Mouse (Mus musculus): Measurements from ENCODE around the gene Zfp36.

Zfp36 gene

DNA sequence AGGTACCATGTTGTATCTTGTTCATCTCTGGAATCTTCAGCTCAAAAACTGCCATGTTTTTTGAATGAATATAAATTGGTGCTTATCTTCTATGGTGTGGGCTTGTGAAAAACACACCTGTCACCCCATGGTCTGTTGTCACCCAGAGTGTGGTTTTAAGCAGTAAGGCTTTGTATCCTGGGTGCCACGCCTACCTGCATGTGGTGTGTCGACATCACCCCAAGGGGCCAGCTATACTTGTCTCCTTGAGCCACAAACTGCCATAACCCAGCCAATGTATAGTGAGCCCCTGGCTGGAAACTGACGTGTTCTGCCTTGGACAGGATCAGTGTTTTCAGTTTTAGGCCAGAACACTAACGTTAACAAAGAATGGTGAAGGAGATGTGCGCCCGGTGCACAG is 4.1 kb upstream of the Zfp36 start:
- no peak for DNase-seq (ENCODE audit: low read depth, low spot score)

DNA sequence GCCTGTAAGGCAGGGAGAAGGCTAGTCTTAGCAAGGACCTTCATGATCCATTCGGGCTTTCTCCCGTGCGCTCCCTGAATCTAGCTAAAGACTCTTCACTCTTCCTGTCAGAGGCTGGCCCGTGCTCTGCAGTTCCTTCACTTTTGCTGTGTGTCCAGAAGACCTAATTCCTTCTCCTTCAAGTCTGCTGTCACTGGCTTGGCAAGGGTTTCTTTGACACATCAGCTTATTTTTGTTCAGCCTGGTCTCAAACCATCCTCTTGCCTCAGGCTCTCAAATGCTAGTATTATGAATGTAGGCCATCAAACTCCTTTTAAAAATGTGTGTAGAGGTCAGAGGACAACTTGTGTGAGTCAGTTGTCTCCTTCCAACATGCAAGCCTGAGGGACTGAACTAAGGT is 3.6 kb upstream of the Zfp36 start:
- no peak for DNase-seq (ENCODE audit: low read depth, low spot score)

DNA sequence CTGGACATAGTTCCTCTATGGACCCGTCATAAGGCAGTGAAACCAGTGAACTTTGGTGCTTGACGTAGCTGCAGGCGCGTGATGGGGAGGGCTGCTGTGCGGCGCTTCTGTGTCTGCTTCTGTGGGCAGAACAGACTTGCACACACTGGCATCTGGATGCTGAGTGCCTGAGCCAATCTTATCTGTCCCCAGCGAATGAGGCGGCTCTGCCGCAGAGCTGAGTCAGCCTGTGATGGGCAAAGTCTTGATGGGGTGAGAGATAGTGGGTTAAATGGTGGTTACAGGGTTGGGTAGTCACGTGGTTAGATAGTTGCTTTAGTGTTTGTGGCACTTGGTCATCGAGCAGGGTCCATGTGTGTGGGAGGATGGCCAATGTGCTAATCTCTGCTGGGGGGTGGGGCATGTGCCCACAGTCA is 2.9 kb upstream of the Zfp36 start:
- peak; percentile 87 for DNase-seq (ENCODE audit: low read depth, low spot score)

DNA sequence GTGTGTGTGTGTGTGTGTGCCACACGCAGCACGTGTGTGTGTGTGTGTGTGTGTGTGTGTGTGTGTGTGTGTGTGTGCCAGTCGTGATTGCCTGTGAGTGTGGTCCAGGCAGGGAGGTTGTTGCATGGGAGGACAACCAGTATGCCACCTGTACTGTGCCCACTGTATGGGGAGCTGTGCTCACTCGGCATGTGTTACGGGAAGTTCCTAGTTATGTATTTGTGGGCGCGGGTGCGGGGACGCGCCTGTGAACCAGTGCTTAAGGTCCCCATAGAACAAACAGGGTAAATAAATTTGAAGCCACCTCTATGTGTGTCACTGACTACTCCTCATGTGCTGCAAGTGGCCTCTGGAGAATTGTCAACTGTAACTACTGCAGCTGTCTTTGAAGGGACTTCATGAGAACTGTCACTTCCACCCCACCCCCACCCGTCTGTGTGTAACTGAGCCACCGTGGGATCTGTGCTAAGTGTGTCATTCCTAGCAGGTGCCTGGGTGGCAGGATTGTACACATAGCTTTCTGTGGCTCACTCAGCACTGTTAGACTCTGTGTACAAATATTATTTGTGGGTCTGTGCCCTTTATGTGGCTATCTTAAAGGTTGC is 2.4 kb upstream of the Zfp36 start:
- DNase-seq (ENCODE audit: low read depth, low spot score): peak; percentile 89

DNA sequence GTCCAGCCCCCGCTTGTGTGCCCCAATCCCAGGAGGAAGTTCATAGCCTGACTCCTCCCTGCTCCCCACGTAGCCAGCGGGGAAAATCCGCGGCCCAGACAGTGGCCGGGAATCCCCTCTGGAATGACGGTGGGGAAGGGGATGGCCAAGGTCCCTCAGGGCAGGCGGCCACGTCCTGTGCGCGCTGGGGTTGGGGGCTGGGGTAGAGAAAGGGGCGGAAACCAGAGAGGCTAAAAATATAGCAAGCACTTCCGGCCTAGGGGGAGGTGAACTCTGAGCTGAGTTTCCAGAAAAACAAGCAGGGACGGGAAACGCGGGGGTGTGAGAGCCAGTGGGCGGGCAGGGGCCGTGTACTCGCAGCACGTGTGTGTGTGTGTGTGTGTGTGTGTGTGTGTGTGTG is 1.9 kb upstream of the Zfp36 start:
- DNase-seq (ENCODE audit: low read depth, low spot score): peak; percentile 93

DNA sequence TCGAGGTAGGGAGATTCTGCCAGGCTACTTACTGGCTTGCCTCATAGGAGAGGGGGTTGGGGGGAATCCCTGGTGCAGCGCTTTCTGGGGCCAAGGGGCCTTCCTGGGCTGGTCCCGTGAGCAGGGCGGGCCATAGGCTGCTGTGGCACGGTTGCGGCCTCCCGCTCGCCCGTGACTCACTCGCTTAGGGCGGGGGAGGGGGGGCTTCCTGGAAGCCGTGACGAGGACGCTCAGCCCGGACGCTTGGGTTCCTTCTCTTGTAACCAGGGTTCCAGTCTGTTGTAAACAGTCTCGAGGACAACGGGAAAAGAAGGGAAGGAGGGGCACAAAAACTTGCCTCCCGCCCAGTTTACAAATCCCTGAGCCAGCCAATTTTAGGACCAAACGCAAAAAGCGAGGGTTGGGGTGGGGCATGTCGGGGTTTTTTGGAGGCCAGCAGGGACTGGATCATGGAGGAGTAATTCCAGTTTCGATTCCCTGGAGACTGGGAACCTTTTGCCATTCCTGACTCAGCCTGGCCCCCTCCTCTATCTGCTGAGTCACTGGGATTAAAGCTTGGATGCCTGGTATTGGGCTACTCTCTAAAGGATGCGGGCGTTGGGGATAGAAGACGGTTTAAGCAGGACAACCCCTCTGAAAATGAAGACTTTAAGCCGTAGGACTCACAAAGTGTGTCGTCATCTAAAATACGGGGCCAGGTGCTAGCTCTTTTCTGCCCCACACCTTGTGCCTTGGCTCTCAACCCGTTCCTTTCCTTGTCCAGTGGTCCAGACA is 1.2 kb upstream of the Zfp36 start:
- peak; percentile 94 for DNase-seq (ENCODE audit: low read depth, low spot score)

DNA sequence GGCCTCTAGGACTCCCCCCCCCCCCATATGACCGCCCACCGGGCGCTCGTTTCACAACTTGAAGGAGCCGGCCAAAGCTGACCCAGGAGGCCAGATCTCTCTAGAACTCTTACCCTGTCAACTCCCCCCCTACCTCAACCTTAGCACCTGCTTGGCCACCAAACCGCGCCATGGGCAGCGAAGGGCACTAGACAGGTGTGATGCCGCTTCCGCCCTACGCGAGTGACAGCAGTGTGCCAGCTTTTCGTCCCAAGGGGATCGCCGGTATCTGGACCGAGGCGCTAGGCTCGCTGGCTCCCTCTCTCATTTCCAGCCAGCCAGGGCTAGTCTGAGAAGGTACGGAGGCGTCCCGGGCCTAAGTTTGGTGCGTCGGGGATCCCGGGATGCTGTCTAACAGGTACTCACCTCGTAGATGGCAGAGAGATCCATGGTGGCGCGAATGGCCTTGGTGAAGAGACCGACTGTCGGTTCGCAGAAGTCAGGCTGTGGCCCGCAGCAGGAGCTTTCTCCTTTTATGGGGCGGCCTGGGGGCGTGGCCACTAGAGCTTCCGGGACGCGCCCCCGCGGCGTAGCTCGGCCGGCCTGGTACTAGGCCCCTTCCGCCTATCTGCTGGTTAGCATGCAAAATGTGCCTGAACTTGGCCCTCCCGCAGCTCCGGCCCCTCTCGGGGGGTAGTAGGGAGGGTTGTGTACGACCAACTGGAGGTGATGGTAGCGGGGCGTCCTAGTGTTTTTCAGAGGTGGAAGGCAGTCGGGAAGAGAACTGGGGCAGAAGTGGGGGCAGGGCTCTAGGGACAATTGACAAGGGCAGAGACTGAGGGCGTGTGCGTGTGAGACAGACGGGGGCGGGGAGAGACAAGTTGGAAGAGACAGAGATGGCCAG is 1.0 kb downstream of the Zfp36 start:
- peak; percentile 97 for DNase-seq (ENCODE audit: low read depth, low spot score)

DNA sequence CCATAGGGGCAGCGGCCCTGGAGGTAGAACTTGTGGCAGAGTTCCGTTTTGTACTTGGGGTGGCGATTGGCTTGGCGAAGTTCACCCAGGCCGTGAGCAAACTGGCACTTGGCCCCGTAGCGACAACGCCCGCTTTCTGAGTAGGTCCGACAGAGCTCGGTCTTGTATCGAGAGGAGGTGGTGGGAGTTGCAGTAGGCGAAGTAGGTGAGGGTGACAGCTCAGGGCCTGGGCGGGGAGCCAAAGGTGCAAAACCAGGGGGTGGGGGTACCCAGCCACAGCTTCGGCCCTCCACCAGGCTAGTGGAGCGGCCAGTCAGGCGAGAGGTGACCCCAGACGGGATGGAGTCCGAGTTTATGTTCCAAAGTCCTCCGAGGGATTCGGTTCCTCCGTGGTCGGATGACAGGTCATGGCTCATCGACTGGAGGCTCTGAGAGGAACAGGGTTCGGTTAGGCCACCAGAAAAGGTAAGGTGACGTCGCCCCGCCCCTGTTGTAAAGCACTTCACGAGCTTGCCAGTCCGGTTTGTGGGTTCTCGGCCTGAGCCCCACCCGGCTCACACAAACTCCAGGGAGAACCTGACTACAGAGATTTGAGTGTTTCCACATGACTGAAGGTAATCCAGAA is 1.9 kb downstream of the Zfp36 start:
- DNase-seq (ENCODE audit: low read depth, low spot score): peak; percentile 87

DNA sequence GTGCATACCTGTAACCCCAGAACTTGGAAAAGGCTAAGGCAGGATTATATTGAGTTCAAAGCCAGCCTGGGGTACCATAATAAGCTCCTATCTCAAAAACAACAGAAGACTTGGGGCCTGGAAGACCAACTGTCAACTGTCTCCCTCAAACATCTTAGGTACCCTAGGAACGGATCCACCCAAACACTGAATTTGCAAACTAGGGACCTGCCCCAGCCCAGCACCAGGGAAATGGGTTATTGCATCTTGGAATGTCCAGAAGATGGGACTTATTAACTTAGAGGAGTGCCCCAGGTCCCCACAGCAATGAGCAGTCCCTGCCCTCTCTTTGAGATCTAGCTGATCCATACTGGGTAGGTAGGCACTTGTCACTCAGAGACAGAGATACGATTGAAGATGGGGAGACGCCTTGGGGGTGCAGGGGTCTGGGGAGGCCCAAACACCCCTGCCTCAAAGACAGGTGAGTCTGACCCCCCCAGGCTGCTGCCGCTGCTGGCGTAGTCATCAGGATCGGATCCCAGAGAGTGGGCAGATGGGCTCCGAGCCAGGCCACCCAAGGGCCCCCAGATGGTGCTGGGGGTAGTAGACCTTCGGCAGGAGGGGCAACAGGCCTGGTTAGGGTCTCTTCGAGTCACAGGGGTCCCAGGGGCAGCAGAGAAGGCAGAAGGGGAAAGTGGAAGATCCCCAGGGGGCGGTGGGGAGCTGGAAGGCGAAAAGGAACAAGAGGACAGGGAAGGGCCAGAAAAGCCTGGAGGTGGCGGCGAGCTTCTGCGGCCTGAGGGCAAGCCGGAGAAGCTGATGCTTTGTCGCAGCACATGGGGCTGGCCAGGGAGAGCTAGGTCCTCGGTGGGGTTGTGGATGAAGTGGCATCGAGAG is 2.6 kb downstream of the Zfp36 start:
- DNase-seq (ENCODE audit: low read depth, low spot score): peak; percentile 59

DNA sequence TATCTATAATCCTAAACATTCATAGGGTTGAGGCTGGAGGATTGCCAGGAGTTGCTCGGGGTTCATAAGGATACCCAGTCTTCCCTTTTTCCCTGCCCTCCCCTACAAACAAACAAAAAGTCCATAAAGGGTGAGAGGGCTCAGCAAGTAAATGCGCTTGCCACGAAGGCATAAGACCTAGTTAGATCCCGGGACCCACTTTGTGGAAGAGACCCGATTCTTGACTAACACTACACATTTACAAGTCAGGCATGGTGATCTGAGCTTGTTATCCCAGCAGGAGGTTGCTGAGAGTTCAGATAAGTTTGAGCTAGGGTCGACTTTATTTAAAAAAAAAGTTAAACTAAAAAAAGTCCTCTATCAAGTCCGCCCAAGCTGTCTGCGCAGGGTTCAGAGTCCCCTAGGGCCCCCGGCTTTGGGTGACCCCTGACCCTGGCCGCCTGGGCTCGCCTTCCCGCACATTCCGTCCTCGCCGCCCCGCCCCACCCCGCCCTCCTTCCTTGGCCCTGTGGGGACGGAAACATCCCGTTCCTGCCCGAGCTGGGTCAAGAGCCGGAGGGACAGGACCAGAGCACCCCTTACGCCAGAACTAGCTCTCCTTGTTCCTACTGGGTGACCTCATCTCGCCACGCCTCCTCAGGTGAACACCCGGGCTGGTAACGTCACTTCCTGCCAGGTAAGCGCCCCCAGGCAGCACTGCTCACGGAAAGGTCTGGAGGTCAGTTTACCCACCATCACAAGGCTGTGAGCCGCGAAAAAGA is 3.9 kb downstream of the Zfp36 start:
- DNase-seq (ENCODE audit: low read depth, low spot score): peak; percentile 90

DNA sequence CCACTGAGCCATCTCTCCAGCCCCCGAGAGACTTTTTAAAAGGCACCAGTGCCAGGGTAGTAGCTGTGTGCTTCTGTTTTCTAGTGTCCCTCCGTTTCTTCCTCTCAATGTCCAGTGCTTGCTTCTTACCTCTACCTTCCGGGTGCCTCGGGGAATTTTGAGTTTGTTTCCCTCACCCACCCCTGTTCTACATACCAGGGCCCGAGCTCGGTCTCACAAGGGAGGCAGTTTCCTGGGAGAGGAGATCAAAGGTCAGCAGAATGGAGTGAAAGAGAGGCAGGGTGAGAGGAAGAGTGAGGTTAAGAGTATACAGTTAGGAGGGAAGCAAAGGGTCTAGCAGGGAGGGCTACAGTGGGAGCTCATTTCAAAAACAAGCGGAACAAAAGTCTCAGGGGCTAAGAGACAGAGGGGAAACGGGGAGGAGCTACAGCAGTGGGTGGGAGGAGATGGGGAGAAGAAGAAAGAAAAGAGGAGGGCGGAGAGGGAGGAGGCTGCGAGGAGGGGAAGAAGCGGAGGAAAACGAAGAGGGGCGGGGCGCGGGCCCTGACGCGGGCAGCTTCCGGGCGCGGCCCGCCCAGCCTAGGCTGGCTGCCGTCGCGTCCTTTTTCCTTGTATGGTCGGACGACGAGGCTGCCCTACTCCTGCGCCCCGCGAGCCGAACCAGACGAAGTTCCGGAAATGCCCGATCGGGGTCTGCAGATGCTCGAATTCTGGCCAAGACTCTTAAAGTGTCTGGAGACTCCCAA is 4.7 kb downstream of the Zfp36 start:
- peak; percentile 97 for DNase-seq (ENCODE audit: low read depth, low spot score)

DNA sequence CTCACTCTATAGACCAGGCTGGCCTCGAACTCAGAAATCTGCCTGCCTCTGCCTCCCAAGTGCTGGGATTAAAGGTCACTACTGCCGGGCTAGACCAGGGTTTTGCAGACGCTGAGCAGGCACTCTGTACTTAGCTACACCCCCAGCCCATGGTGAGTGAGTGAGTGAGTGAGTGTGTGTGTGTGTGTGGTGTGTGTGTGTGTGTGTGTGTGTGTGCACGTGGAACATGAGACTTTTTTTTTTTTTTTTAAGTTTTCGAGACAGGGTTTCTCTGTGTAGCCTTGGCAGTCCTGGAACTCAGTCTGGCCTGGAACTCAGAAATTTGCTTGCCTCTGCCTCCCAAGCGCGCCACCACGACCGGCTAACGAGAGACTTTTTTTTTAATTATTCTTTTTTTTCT is 5.4 kb downstream of the Zfp36 start:
- DNase-seq (ENCODE audit: low read depth, low spot score): no peak

DNA sequence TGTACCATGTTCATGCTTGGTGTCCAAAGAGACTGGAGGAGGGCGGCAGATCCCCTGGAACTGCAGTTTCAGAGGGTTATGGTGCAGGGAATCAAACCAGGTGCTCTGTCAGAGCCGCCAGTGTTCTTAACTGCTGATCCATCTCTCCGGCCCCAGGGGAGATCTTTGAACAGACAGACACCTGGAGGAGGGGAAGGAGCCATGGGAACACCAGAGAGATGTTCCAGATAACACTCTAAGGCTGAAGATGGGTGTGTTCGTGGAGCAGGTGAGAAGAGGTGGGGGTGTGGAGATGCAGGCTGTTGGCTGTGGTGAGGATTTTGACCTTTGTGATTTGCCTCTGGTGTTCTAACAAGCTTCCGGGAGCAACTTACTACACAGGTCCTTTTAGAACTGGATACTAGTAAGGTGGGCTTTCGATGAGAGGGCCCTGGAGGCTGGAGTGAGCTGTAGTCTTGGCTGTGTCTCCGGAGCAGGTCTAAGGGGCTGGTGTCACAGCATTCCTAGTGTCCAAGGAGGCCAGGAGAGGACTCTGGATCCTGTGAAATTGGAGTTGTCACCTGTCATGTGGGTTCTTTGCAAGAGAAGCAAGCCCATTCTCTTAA is 6.1 kb downstream of the Zfp36 start:
- DNase-seq (ENCODE audit: low read depth, low spot score): no peak

DNA sequence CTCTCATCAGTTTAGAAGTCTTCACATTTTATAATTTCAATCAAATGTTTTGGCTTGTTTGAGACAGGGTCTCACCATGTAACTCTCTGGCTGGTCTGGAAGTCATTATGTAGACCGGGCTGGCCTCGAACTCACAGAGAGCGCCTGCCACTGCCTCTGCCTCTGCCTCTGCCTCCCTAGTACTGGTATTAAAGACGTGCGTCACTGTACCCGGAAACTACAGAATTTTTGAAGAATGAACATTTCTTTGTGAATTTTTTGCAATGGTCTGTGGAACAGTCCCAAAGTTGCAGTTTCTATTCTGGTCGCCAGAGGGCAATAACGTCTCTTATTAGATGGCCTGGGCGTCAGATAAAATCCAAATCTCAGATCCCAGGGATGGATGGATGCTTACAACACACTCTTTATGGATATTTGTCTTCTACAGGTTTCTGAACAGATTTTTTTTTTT is 6.9 kb downstream of the Zfp36 start:
- peak; percentile 87 for DNase-seq (ENCODE audit: low read depth, low spot score)

DNA sequence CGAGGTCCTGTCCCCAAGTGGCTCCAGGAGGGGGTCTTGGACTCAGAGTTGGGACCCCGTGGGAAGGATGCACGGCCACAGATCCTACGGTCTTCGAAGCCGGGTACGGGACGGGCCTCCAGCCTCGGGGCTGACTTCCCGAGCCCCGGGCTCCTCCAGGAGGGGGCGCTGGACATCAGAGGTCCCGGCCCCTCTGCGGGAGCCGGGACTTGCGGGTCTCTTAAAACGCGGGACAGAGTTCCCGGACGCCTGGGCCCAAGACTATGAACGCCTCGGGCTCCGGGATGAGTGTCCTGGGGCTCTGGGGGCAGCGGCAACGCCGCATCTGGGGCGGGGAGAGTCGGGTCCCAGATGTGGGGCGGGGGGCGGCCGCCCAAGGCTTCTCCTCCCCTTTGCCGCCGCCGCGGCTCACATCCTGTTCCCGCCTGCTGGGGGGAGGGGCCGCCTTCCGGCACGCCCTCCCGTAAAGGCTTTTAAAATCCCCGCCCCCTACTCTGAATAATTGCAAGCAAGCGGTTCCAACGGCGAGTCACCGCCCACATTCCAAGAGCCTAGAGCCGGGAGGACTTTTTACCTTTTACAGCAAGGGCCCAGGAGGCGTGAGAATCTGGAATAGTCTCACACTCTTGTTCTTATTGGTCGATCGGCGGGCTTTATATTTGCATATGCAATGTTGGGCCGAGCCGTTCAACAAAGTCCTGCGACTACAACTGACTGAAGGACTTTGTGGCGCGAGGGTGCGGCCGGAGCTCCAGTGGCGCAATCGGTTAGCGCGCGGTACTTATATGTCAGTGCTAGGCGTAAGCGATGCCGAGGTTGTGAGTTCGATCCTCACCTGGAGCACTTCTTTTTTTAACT is 7.6 kb downstream of the Zfp36 start, which contains the start of gene Plekhg2:
Plekhg2 (minus strand) TSS at position 349 of the 858 bp plus-strand sequence.
- peak; percentile 99 for DNase-seq (ENCODE audit: low read depth, low spot score)

DNA sequence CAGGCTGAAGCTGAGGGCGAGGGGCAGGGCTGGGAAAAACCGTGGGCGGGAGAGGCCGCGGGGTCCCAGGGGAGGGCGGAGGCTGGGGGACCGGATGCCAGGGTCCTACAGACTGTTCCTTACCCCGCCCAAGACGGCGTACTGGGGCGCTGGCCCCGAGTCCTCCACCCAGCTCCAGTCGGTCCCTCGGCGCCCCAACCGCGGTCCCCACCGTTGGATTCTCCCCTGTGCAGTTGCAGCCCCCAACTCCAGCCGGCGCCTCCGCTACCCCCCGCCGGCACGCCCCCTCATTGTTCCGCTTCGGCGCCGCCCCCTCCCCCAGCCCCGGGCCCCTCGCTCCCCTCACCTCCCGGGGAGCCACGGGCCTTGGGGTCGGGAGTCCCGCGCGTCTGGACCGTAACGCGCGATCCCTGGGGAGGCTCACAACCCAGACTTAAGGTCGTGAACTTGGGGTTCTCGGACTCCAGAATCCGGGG is 8.5 kb downstream of the Zfp36 start:
- DNase-seq (ENCODE audit: low read depth, low spot score): peak; percentile 60

DNA sequence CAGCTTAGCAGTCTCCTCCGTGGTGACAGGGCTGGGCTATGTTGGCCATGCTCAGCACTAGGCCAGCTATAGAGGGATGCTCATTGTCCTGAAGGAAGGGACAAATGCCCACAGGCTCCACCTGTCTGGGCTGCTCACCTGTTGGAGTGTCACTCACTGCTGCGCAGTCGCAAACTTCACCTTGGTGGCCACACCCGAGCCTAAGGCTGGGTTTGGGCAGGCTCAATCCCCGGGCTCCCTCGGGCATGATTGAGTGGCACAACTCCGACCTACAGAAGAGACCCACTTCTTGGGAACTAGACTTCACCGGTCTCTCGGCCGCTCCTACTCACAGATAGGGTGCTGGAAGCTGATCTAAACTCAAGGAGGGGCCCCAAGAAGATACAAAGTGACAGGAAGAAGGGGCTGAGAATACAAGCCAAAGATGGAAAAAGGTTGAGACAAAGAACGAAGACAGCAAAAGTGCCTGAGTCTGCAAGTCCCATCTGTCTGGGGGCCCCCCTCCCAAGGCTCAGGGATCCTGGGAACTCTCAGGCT is 9.0 kb downstream of the Zfp36 start:
- DNase-seq (ENCODE audit: low read depth, low spot score): no peak

DNA sequence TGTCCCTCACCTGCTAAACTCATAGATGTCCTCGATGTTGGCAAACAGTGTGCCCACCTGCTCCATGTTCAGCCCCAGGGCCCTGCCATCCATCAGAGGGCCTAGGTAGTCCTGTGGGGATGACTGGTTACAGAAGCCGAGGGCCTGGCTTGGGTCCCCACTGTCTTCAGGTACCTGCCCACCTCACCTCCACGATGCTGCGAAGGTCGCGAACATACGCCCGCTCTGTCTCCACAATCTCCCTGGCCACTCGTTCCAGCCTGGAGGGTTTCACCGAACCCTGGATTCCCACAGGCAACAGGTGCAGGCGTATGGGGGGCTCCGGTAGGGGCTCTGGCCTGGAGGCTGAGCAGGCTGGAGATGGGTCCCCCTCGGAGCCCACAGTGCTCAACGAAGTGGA is 10.0 kb downstream of the Zfp36 start:
- no peak for DNase-seq (ENCODE audit: low read depth, low spot score)

All from A20 (cell line).